8 mouse cellular contexts compared by ENCODE assay signal in genomic region chr5:28122491-28123454, GRCm38 (mm10). TPM values are rescaled to one million over a fixed set of nuclear protein-coding genes. Genes with fewer than 3 reads are reported as not detected.
DNase-seq lines count a peak whose midpoint lies in the region; ATAC-seq and TF ChIP-seq lines count a peak whose summit lies in the region.

No protein-coding gene starts in this region.

- H3K4me3 ChIP-seq in intestine, postnatal 0 days (ENCODE audit: low read depth, low read length) = 0 out of 2 replicates have a peak overlapping the region, but pooled peaks have one; percentile 5
- H3K4me3 ChIP-seq in liver, embryonic 14.5 days (ENCODE audit: insufficient read depth in 1 of 2, low read depth in 2 of 2, low read length in 2 of 2) = no peak overlapping the region
- H3K4me3 ChIP-seq in neural tube, embryonic 11.5 days (ENCODE audit: low read depth, low read length) = no peak overlapping the region

- no peaks in the 10 kb centered on the region for H3K36me3 ChIP-seq in intestine, postnatal 0 days (ENCODE audit: control insufficient read depth, insufficient read depth)
- H3K36me3 ChIP-seq in liver, embryonic 14.5 days (replicated peaks; ENCODE audit: control insufficient read depth, insufficient read depth, low read depth) = no peaks in the 10 kb centered on the region
- H3K36me3 ChIP-seq in neural tube, embryonic 11.5 days (ENCODE audit: control insufficient read depth, insufficient read depth, low read length) = no peaks in the 10 kb centered on the region

- H3K4me2 ChIP-seq in intestine, postnatal 0 days (replicated peaks; ENCODE audit: low read depth) = no peak overlapping the region
- H3K4me2 ChIP-seq in liver, embryonic 14.5 days (ENCODE audit: low read depth) = no peak overlapping the region
- H3K4me2 ChIP-seq in neural tube, embryonic 11.5 days (ENCODE audit: low read depth) = 0 out of 2 replicates have a peak overlapping the region, but pooled peaks have one; percentile 10

- ATAC-seq in granulocyte monocyte progenitor cell, adult 5-6 weeks (replicated peaks; ENCODE audit: poor library complexity, severe bottlenecking) = peak; percentile 93
- ATAC-seq in intestine, postnatal 0 days = peak; percentile 53; the same call in 1 of the 2 replicates
- no peak for ATAC-seq in liver, embryonic 14.5 days (ENCODE audit: insufficient read depth)
- peak; percentile 88; the same call in 1 of the 2 replicates for ATAC-seq in neural tube, embryonic 11.5 days (ENCODE audit: insufficient read depth, low FRiP score, low TSS enrichment)

- H3K9ac ChIP-seq in intestine, postnatal 0 days (ENCODE audit: low read depth, low read length) = no peak overlapping the region
- H3K9ac ChIP-seq in liver, embryonic 14.5 days (replicated peaks) = no peak overlapping the region
- H3K9ac ChIP-seq in neural tube, embryonic 11.5 days (ENCODE audit: low read length) = no peak overlapping the region

- WGBS in intestine, postnatal 0 days = 1% methylated on average over 27 of the region's 27 CpGs
- 2% methylated on average over 27 of the region's 27 CpGs for WGBS in liver, embryonic 14.5 days (ENCODE audit: insufficient replicate concordance)
- WGBS in neural tube, embryonic 11.5 days = 1% methylated on average over 27 of the region's 27 CpGs

- no peak for TF ChIP-seq EP300 in liver, embryonic 14.5 days (IDR thresholded peaks at IDR 0.05; ENCODE audit: low read depth)

- no peaks in the 10 kb centered on the region for H3K4me1 ChIP-seq in intestine, postnatal 0 days (replicated peaks; ENCODE audit: control insufficient read depth, insufficient read depth, low read length)
- H3K4me1 ChIP-seq in liver, embryonic 14.5 days (replicated peaks; ENCODE audit: control insufficient read depth in 2 of 2, insufficient read depth in 2 of 2, low read length in 1 of 2) = no peaks in the 10 kb centered on the region
- peaks cover 8% of the 10 kb centered on the region; the same call in 1 of the 2 replicates for H3K4me1 ChIP-seq in neural tube, embryonic 11.5 days (ENCODE audit: control insufficient read depth, insufficient read depth, low read length)

- peak; percentile 30 to 46 for DNase-seq in urinary bladder, adult 18-20 months (ENCODE audit: low spot score in 2 of 2)
- DNase-seq in urinary bladder, postnatal 10 days (ENCODE audit: low spot score) = no peak
- peak; percentile 53 to 81 for DNase-seq in cerebellum, postnatal 4 days (ENCODE audit: low spot score in 2 of 2)
- peak; percentile 7 to 9 (median 7) for DNase-seq in liver, embryonic 14.5 days (ENCODE audit: low read depth in 3 of 3, low spot score in 3 of 3)
- DNase-seq in neural tube, embryonic 11.5 days (ENCODE audit: low spot score) = peak; percentile 77
- peak; percentile 21 for DNase-seq in testis, postnatal 14 days (ENCODE audit: low spot score)

- TF ChIP-seq CTCF in intestine, postnatal 0 days (IDR thresholded peaks at IDR 0.05; ENCODE audit: low read depth) = peak; percentile 81
- peak; percentile 64 for TF ChIP-seq CTCF in liver, embryonic 14.5 days (IDR thresholded peaks at IDR 0.05; ENCODE audit: low read depth)

- H3K27me3 ChIP-seq in intestine, postnatal 0 days (replicated peaks; ENCODE audit: control insufficient read depth, insufficient read depth, low read length) = peaks cover 77% of the 10 kb centered on the region
- peaks cover 74% of the 10 kb centered on the region for H3K27me3 ChIP-seq in liver, embryonic 14.5 days (ENCODE audit: control insufficient read depth, insufficient read depth, low read length)
- peaks cover 92% of the 10 kb centered on the region for H3K27me3 ChIP-seq in neural tube, embryonic 11.5 days (ENCODE audit: control insufficient read depth, insufficient read depth, low read length)

- no peaks in the 10 kb centered on the region for H3K9me3 ChIP-seq in intestine, postnatal 0 days (ENCODE audit: control insufficient read depth)
- no peaks in the 10 kb centered on the region for H3K9me3 ChIP-seq in liver, embryonic 14.5 days (ENCODE audit: control insufficient read depth, low read length)
- no peaks in the 10 kb centered on the region for H3K9me3 ChIP-seq in neural tube, embryonic 11.5 days (ENCODE audit: control insufficient read depth, low read length)

- no peak overlapping the region for H3K27ac ChIP-seq in intestine, postnatal 0 days (ENCODE audit: low read depth, low read length)
- H3K27ac ChIP-seq in liver, embryonic 14.5 days = no peak overlapping the region
- no peak overlapping the region for H3K27ac ChIP-seq in neural tube, embryonic 11.5 days (ENCODE audit: low read depth, low read length)

RNA-seq across cellular contexts. Expression of gene En2, which starts 42.7 kb away (rescaled TPM):
- not detected in 2 replicates for total RNA-seq in granulocyte monocyte progenitor cell, adult 5-6 weeks (2014; fragmentation: Nextera tagmentation)
- total RNA-seq in granulocyte monocyte progenitor cell, adult 5-6 weeks (2017) = not detected in 2 replicates
- polyA plus RNA-seq in intestine, postnatal 0 days (2015; fragmentation: Nextera tagmentation; extraction: Ambion mirVana) = not detected in 2 replicates
- not detected in 2 replicates for polyA plus RNA-seq in liver, embryonic 14.5 days (2012; rRNA removed)
- not detected in 2 replicates for polyA plus RNA-seq in liver, embryonic 14.5 days (2014; fragmentation: Nextera tagmentation; extraction: Ambion mirVana)
- not detected in 2 replicates for polyA plus RNA-seq in neural tube, embryonic 11.5 days (2014; fragmentation: Nextera tagmentation; extraction: Ambion mirVana)

RNA-seq across cellular contexts. Expression of gene Insig1, which starts 51.6 kb away (rescaled TPM):
- total RNA-seq in granulocyte monocyte progenitor cell, adult 5-6 weeks (2014; fragmentation: Nextera tagmentation) = 10.4 and 12.1 TPM in 2 replicates
- 32.9 and 34.2 TPM in 2 replicates for total RNA-seq in granulocyte monocyte progenitor cell, adult 5-6 weeks (2017)
- 100 and 102 TPM in 2 replicates for polyA plus RNA-seq in intestine, postnatal 0 days (2015; fragmentation: Nextera tagmentation; extraction: Ambion mirVana)
- 29.2 and 30.1 TPM in 2 replicates for polyA plus RNA-seq in liver, embryonic 14.5 days (2012; rRNA removed)
- 46.2 and 48.3 TPM in 2 replicates for polyA plus RNA-seq in liver, embryonic 14.5 days (2014; fragmentation: Nextera tagmentation; extraction: Ambion mirVana)
- 107 and 109 TPM in 2 replicates for polyA plus RNA-seq in neural tube, embryonic 11.5 days (2014; fragmentation: Nextera tagmentation; extraction: Ambion mirVana)
